Mouse (Mus musculus): ENCODE measurements around the gene Glud1. TPM values are rescaled to one million over a fixed set of nuclear protein-coding genes. Genes with fewer than 3 reads are reported as not detected.

Gene Glud1
- polyA plus RNA-seq, 1 experiment, result 95.8 TPM

DNA sequence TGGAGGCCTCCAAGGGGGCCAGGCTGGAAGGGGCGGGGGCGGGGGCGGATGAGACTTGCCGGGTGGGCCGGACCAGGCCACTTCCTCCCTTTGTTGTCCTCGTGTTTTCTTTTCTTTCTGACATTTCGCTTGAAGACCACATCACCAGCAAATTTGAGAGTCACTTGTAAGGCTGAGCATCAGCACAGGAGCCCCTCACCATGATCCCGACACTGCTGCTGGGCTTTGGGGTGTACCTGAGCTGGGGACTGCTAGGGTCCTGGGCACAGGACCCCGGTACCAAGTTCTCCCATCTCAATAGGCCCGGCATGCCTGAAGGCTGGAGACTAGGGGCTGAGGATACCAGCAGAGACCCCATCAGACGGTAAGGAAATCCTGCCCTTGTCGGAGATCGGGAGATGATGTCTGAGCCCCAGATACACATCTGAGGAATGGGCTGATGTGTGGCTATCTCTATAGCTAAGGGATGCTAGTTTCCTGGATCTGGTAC, 64.9 kb downstream of the Glud1 start, which contains the start of gene Mmrn2:
Gene Mmrn2, plus strand, starts transcription at position 51 of the 490 bp plus-strand sequence.
- TF ChIP-seq USF1 (IDR thresholded peaks at IDR 0.05; ENCODE audit: low read depth) (no peak), REST (IDR thresholded peaks at IDR 0.05; ENCODE audit: insufficient read depth, insufficient read length) (no peak), TCF3 (IDR thresholded peaks at IDR 0.05; ENCODE audit: insufficient read length, low read depth) (no peak), SRF (IDR thresholded peaks at IDR 0.05; ENCODE audit: control insufficient read depth, insufficient read length, low read depth) (no peak), MYOD1 (IDR thresholded peaks at IDR 0.05; ENCODE audit: control insufficient read depth in 1 of 3, insufficient read length in 2 of 3, low read depth in 2 of 3) (no peak), CEBPB (IDR thresholded peaks at IDR 0.05; ENCODE audit: insufficient read depth, poor library complexity, severe bottlenecking) (no peak), POLR2AphosphoS2 (IDR thresholded peaks at IDR 0.05; ENCODE audit: insufficient read length, low read depth) (no peak), E2F4 (IDR thresholded peaks at IDR 0.05; ENCODE audit: insufficient read depth) (no peak), MYOG (IDR thresholded peaks at IDR 0.05; ENCODE audit: control insufficient read depth in 1 of 3, insufficient read depth in 1 of 3, insufficient read length in 2 of 3, low read depth in 2 of 3) (no peak), TCF12 (IDR thresholded peaks at IDR 0.05; ENCODE audit: insufficient read depth, poor library complexity, severe bottlenecking) (no peak), MAX (IDR thresholded peaks at IDR 0.05; ENCODE audit: low read depth) (no peak), POLR2A (IDR thresholded peaks at IDR 0.05; ENCODE audit: insufficient read length, low read depth) (no peak)
- Histone ChIP-seq H3K36me3 (ENCODE audit: control insufficient read depth, insufficient read depth) (no peaks in the 10 kb centered on the region), H3K4me2 (ENCODE audit: low read depth) (no peak within 1 kb of the TSS), H3ac (ENCODE audit: control insufficient read depth, insufficient read length) (no peak within 1 kb of the TSS), H3K79me2 (ENCODE audit: control insufficient read depth, insufficient read depth) (no peaks in the 10 kb centered on the region), H3K27me3 (ENCODE audit: control insufficient read depth, insufficient read depth, insufficient read length) (no peaks in the 10 kb centered on the region), H3K4me3 (no peak within 1 kb of the TSS)

DNA sequence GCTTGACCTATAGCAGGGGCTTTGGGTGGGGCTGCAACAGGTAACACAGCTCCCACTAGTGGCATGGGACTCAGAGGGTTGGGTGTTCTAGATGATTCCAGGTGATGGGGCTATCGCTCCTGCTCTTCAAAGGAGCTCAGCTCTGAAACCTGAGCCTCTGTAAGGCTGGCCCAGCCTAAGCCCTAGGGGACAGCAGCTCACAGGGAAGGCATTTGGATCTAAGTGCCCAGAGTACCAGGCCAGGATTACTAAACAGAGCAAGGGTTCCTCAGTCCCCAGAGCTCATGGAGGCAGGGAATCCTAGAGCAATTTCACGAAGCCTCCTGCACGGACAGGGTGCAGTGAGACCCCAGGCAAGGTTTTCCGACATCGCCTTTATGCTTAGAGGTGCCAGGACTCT, 65.4 kb downstream of the Glud1 start:
- H3K4me2 ChIP-seq (ENCODE audit: low read depth), result no peak overlapping the region
- H3K4me3 ChIP-seq, result no peak overlapping the region
- no peaks in the 10 kb centered on the region for H3K27me3 ChIP-seq (ENCODE audit: control insufficient read depth, insufficient read depth, insufficient read length)
- no peaks in the 10 kb centered on the region for H3K36me3 ChIP-seq (ENCODE audit: control insufficient read depth, insufficient read depth)
- no peaks in the 10 kb centered on the region for H3K79me2 ChIP-seq (ENCODE audit: control insufficient read depth, insufficient read depth)
- no peak overlapping the region for H3ac ChIP-seq (ENCODE audit: control insufficient read depth, insufficient read length)
- TF ChIP-seq SRF (IDR thresholded peaks at IDR 0.05; ENCODE audit: control insufficient read depth, insufficient read length, low read depth) (no peak), E2F4 (IDR thresholded peaks at IDR 0.05; ENCODE audit: insufficient read depth) (no peak)

DNA sequence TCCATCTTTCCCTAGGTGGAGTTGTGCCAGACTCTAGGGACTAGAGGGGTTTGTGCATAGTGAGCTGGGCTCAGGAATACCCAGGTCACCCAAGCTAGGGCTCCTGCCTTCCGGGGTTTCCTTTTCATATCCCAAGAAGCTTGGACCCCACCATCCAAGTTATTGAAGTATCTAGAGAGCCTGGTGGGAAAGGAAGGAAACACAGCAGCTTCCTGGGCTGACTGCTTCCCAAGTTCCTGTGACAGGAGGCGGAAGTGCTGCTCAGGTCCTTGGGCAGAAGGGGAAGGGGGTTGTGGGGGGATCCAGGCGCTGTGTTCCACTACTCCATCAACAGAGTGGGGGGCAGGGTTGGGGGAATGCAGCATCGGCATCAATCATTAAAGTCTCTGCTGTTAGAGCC, 66.6 kb downstream of the Glud1 start:
- TF ChIP-seq REST (IDR thresholded peaks at IDR 0.05; ENCODE audit: insufficient read depth, insufficient read length), result no peak
- TF ChIP-seq CEBPB (IDR thresholded peaks at IDR 0.05; ENCODE audit: insufficient read depth, poor library complexity, severe bottlenecking), result no peak
- TF ChIP-seq MYOG (IDR thresholded peaks at IDR 0.05; ENCODE audit: control insufficient read depth in 1 of 3, insufficient read depth in 1 of 3, insufficient read length in 2 of 3, low read depth in 2 of 3), result no peak
- TF ChIP-seq POLR2AphosphoS2 (IDR thresholded peaks at IDR 0.05; ENCODE audit: insufficient read length, low read depth), result no peak
- no peak for TF ChIP-seq E2F4 (IDR thresholded peaks at IDR 0.05; ENCODE audit: insufficient read depth)
- TF ChIP-seq MYOD1 (IDR thresholded peaks at IDR 0.05; ENCODE audit: control insufficient read depth in 1 of 3, insufficient read length in 2 of 3, low read depth in 2 of 3), result no peak
- no peak for TF ChIP-seq SRF (IDR thresholded peaks at IDR 0.05; ENCODE audit: control insufficient read depth, insufficient read length, low read depth)
- no peak for TF ChIP-seq MAX (IDR thresholded peaks at IDR 0.05; ENCODE audit: low read depth)
- no peak for TF ChIP-seq TCF3 (IDR thresholded peaks at IDR 0.05; ENCODE audit: insufficient read length, low read depth)
- no peak for TF ChIP-seq USF1 (IDR thresholded peaks at IDR 0.05; ENCODE audit: low read depth)
- TF ChIP-seq POLR2A (IDR thresholded peaks at IDR 0.05; ENCODE audit: insufficient read length, low read depth), result no peak
- no peaks in the 10 kb centered on the region for H3K36me3 ChIP-seq (ENCODE audit: control insufficient read depth, insufficient read depth)
- H3K27me3 ChIP-seq (ENCODE audit: control insufficient read depth, insufficient read depth, insufficient read length), result no peaks in the 10 kb centered on the region
- no peak overlapping the region for H3K4me3 ChIP-seq
- H3K79me2 ChIP-seq (ENCODE audit: control insufficient read depth, insufficient read depth), result no peaks in the 10 kb centered on the region
- no peak overlapping the region for H3K4me2 ChIP-seq (ENCODE audit: low read depth)
- H3ac ChIP-seq (ENCODE audit: control insufficient read depth, insufficient read length), result no peak overlapping the region

DNA sequence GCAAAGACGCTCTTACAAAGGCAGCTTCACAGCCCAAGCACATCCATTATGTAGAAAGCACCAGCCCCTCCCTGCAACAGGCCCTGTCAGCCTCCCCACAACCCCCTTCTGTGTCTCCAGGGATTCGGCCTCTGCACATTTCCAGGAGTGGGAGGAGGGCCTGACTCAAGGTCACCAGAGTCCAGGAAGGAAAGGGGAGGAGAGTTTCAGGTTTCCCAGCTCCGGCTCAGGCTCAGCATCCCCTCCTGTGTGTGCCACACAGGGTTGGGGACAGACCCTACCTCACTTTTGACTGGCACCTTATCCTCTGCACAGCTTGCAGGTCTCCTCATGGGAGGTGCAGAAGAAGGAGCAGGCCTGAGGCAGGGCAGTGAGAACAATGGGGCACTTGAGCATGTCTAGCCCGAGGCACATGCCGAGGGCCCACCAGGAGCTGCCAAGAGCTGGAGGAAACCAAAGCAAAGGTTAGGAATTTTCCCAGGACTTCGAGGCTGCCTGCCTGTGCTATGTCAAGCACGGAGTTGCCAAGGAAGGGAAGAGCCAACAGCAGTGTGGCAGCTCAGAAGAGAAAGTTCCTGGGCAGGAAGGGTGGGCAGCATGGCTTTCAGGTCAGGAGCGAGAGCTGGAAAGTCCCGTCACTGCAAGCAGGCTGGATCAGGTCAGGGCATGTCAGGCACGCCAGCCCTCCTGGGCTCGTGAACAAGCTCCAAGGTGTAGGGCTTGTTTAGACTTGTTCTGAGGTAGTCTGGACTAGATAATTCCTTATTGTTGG, 68.2 kb downstream of the Glud1 start:
- H3K36me3 ChIP-seq (ENCODE audit: control insufficient read depth, insufficient read depth), result no peaks in the 10 kb centered on the region
- H3K4me3 ChIP-seq, result no peak overlapping the region
- H3K4me2 ChIP-seq (ENCODE audit: low read depth), result no peak overlapping the region
- H3ac ChIP-seq (ENCODE audit: control insufficient read depth, insufficient read length), result no peak overlapping the region
- TF ChIP-seq POLR2A (IDR thresholded peaks at IDR 0.05; ENCODE audit: insufficient read length, low read depth), result no peak
- TF ChIP-seq CEBPB (IDR thresholded peaks at IDR 0.05; ENCODE audit: insufficient read depth, poor library complexity, severe bottlenecking), result no peak
- TF ChIP-seq TCF12 (IDR thresholded peaks at IDR 0.05; ENCODE audit: insufficient read depth, poor library complexity, severe bottlenecking), result no peak
- no peak for TF ChIP-seq USF1 (IDR thresholded peaks at IDR 0.05; ENCODE audit: low read depth)
- no peak for TF ChIP-seq POLR2AphosphoS2 (IDR thresholded peaks at IDR 0.05; ENCODE audit: insufficient read length, low read depth)
- no peak for TF ChIP-seq MYOG (IDR thresholded peaks at IDR 0.05; ENCODE audit: control insufficient read depth in 1 of 3, insufficient read depth in 1 of 3, insufficient read length in 2 of 3, low read depth in 2 of 3)
- no peaks in the 10 kb centered on the region for H3K27me3 ChIP-seq (ENCODE audit: control insufficient read depth, insufficient read depth, insufficient read length)
- no peaks in the 10 kb centered on the region for H3K79me2 ChIP-seq (ENCODE audit: control insufficient read depth, insufficient read depth)

All from myocyte (in vitro differentiated cells).